Mouse (Mus musculus) liver, embryonic 13.5 days (tissue): Measurements from ENCODE around the gene Mme. TPM values are rescaled to one million over a fixed set of nuclear protein-coding genes. Genes with fewer than 3 reads are reported as not detected.

Source experiments
- ATAC-seq: fragments of 200-750 bp; cut with Nextera tagmentation; 2 replicates; pipeline ENCODE4 v1.8.0; 2017; ENCODE audit warnings: low read depth, mild to moderate bottlenecking, moderate number of reproducible peaks, moderate library complexity
- DNase-seq: peaks from one replicate; pipeline ENCODE4 v3.0.0; 2022
- H3K27ac ChIP-seq: fragments of 300-500 bp; sonication (generic); 2 replicates; pipeline ENCODE4 v1.5.1; 2015; ENCODE audit warnings: moderate library complexity, mild to moderate bottlenecking, inconsistent platforms
- H3K27me3 ChIP-seq: fragments of 300-500 bp; sonication (generic); 2 replicates; pipeline ENCODE4 v1.6.1; 2015; ENCODE audit warnings: mild to moderate bottlenecking, inconsistent platforms
- H3K36me3 ChIP-seq: fragments of 300-500 bp; sonication (generic); 2 replicates; pipeline ENCODE4 v1.6.1; 2015; ENCODE audit warnings: mild to moderate bottlenecking, inconsistent platforms
- H3K4me1 ChIP-seq: fragments of 300-500 bp; sonication (generic); replicated peaks from 2 replicates; pipeline ENCODE4 v1.6.1; 2015; ENCODE audit warnings: inconsistent platforms
- H3K4me2 ChIP-seq: fragments of 300-500 bp; sonication (generic); 2 replicates; pipeline ENCODE4 v1.6.1; 2015; ENCODE audit warnings: inconsistent platforms, mild to moderate bottlenecking, moderate library complexity
- H3K4me3 ChIP-seq: fragments of 300-500 bp; sonication (generic); replicated peaks from 2 replicates; pipeline ENCODE4 v1.5.1; 2015; ENCODE audit warnings: mild to moderate bottlenecking, inconsistent platforms
- H3K9ac ChIP-seq: fragments of 300-500 bp; sonication (generic); 2 replicates; pipeline ENCODE4 v1.6.1; 2015; ENCODE audit warnings: mild to moderate bottlenecking, inconsistent platforms
- H3K9me3 ChIP-seq: fragments of 300-500 bp; sonication (generic); replicated peaks from 2 replicates; pipeline ENCODE4 v1.6.1; 2016; ENCODE audit warnings: inconsistent platforms
- WGBS: fragments of 180-500 bp; shearing (Covaris S2); methylation state at CpG from one replicate; pipeline ENCODE4 v1.1.7; 2015; ENCODE audit not compliant: insufficient replicate concordance; 5-methylcytosine and 5-hydroxymethylcytosine counted together
- polyA plus RNA-seq: library from polyadenylated mRNA; unstranded; fragments of >200 nt; fragmentation: Nextera tagmentation; extraction: Ambion mirVana; gene quantifications from 2 replicates; pipeline ENCODE4 v1.2.1, GENCODE M21; 2015

The Mme gene
- polyA plus RNA-seq, 1 experiment from 2014 or later, result 0.22 TPM

DNA sequence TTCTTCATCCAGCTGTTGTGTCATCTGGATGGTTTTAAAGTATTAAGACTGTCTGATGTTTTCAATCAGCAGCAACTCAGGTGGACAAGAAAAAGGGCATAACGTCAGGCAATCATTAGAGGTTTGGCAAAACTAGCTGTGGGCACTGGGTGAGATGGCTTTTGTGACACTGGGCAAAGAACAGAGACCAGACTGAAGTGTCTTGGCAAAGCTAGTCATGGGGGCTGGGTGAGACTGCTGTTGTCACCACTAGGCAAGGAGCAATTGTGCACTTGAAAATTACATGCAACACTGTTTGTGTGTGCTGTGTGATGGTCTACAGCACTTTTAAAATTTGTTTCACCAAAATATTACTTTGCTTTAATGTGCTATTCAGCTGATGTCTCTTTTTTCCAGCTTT is 175.9 kb downstream of the Mme start:
- H3K4me3 ChIP-seq, result no peak overlapping the region
- H3K4me1 ChIP-seq, result no peaks in the 10 kb centered on the region
- ATAC-seq (no peak), DNase-seq (no peak)
- no peak overlapping the region for H3K9ac ChIP-seq
- H3K36me3 ChIP-seq, result no peaks in the 10 kb centered on the region
- H3K27ac ChIP-seq, result no peak overlapping the region
- 55% methylated on average over 1 of the region's 1 CpGs for WGBS
- no peaks in the 10 kb centered on the region for H3K9me3 ChIP-seq
- H3K27me3 ChIP-seq, result no peaks in the 10 kb centered on the region
- no peak overlapping the region for H3K4me2 ChIP-seq

DNA sequence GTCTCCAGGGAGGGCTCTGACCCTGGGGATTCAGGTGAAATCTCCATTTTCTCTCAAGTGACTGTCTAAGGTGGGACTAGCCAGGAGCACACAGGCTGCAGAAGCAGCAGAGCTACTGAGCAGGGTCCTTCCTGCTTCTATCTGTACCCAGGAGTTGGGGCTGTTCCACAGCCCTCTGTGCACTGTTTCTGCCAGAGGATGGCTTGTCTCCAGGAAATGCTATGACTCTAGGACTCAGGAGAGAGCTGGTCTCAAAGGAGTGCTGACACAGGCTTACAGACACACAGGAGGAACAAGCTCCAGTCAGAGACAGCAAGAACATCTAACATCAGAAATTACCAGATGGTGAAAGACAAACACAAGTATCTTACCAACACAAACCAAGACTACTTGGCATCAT is 176.4 kb downstream of the Mme start:
- Histone ChIP-seq H3K4me2 (no peak overlapping the region), H3K4me3 (no peak overlapping the region), H3K27me3 (no peaks in the 10 kb centered on the region), H3K27ac (no peak overlapping the region), H3K9me3 (no peaks in the 10 kb centered on the region), H3K9ac (no peak overlapping the region), H3K4me1 (no peaks in the 10 kb centered on the region), H3K36me3 (no peaks in the 10 kb centered on the region)
- DNase-seq (no peak), ATAC-seq (no peak)

DNA sequence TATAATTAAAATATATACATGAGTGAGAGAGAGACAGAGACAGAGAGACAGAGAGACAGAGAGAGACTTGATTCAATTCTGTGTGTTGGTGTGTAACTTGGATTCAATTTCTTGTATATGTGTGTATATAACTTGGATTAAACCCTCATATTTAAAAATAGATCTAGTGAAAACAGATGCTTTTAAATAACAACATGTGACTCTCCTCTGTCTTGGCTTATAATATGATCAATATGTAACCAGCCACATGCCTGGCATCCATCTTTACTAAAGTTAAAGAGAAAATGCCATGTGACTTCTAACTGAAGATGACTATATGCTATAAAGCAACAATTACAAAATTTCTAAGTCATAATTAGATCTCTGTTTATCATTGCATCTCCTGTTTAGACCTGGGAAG is 182.2 kb downstream of the Mme start:
- DNase-seq, result no peak
- no peaks in the 10 kb centered on the region for H3K27me3 ChIP-seq
- no peaks in the 10 kb centered on the region for H3K36me3 ChIP-seq
- no peaks in the 10 kb centered on the region for H3K9me3 ChIP-seq
- H3K4me2 ChIP-seq, result no peak overlapping the region
- H3K9ac ChIP-seq, result no peak overlapping the region
- H3K4me3 ChIP-seq, result no peak overlapping the region
- ATAC-seq, result no peak
- no peak overlapping the region for H3K27ac ChIP-seq
- no peaks in the 10 kb centered on the region for H3K4me1 ChIP-seq

Other genes with a start within 250 kb of the Mme start
- gene Gm34302, start 242.3 kb downstream of the Mme start, polyA plus RNA-seq, result not detected in 2 replicates